Mouse (Mus musculus): ENCODE data around the gene Greb1.

GRCm38 (mm10) chr12:16634075-16634813 is 166.4 kb downstream of the Greb1 start:
- TF ChIP-seq POLR2A (IDR thresholded peaks at IDR 0.05; ENCODE audit: borderline replicate concordance, insufficient read depth, low read length) (no peak), CTCF (IDR thresholded peaks at IDR 0.05; ENCODE audit: borderline replicate concordance, insufficient read depth, low read depth, low read length) (peak; percentile 63)
